In genomic region chr1:169928454-169928971, GRCm38 (mm10) we compare ENCODE assay signal across 8 mouse cellular contexts. TPM values are rescaled to one million over a fixed set of nuclear protein-coding genes. Genes with fewer than 3 reads are reported as not detected.
A peak's percentile ranks its signal among the peaks of the same experiment; 100 is the strongest.
DNase-seq lines count a peak whose midpoint lies in the region; ATAC-seq and TF ChIP-seq lines count a peak whose summit lies in the region.
"Had no signal": no experiment of that assay in that cellular context is flagged by ENCODE, and none has a peak within 500 bp of the region (broad histone marks: within the 10 kb centered on the region; RNA-seq: fewer than 3 reads in every experiment).

Gene Ccdc190 (plus strand): TSS chr1:169928648.

- 0 out of 2 replicates have a peak within 1 kb of the TSS, but pooled peaks have one; percentile 16 for H3K9ac ChIP-seq in heart, embryonic 13.5 days
- H3K9ac ChIP-seq in kidney, embryonic 15.5 days: no peak within 1 kb of the TSS
- no peak within 1 kb of the TSS for H3K9ac ChIP-seq in limb, embryonic 15.5 days

- H3K27ac ChIP-seq in cortical plate, adult 2 months (ENCODE audit: insufficient read depth, low read length): peak within 1 kb of the TSS; percentile 57; the same call in 1 of the 2 replicates
- H3K27ac ChIP-seq in heart, embryonic 13.5 days (replicated peaks): no peak within 1 kb of the TSS
- no peak within 1 kb of the TSS for H3K27ac ChIP-seq in kidney, embryonic 15.5 days
- no peak within 1 kb of the TSS for H3K27ac ChIP-seq in limb, embryonic 15.5 days

- H3K9me3 ChIP-seq in heart, embryonic 13.5 days: no peaks in the 10 kb centered on the region
- H3K9me3 ChIP-seq in kidney, embryonic 15.5 days (replicated peaks): no peaks in the 10 kb centered on the region
- no peaks in the 10 kb centered on the region for H3K9me3 ChIP-seq in limb, embryonic 15.5 days

- H3K4me2 ChIP-seq in heart, embryonic 13.5 days: peak within 1 kb of the TSS; percentile 42
- H3K4me2 ChIP-seq in kidney, embryonic 15.5 days: peak within 1 kb of the TSS; percentile 51
- 0 out of 2 replicates have a peak within 1 kb of the TSS, but pooled peaks have one; percentile 22 for H3K4me2 ChIP-seq in limb, embryonic 15.5 days

- no peaks in the 10 kb centered on the region for H3K36me3 ChIP-seq in heart, embryonic 13.5 days
- no peaks in the 10 kb centered on the region for H3K36me3 ChIP-seq in kidney, embryonic 15.5 days
- no peaks in the 10 kb centered on the region for H3K36me3 ChIP-seq in limb, embryonic 15.5 days

- 0 out of 2 replicates have a peak within 1 kb of the TSS, but pooled peaks have one; percentile 6 for H3K4me3 ChIP-seq in cortical plate, adult 2 months (ENCODE audit: insufficient read depth, low read length)
- H3K4me3 ChIP-seq in heart, embryonic 13.5 days: no peak within 1 kb of the TSS
- 0 out of 2 replicates have a peak within 1 kb of the TSS, but pooled peaks have one; percentile 6 for H3K4me3 ChIP-seq in kidney, embryonic 15.5 days (replicated peaks)
- H3K4me3 ChIP-seq in limb, embryonic 15.5 days: no peak within 1 kb of the TSS

- TF ChIP-seq CTCF in cortical plate, adult 2 months (IDR thresholded peaks at IDR 0.05; ENCODE audit: extremely low read depth, insufficient read depth, low read length): no peak

- 17% methylated on average over 12 of the region's 12 CpGs for WGBS in heart, embryonic 13.5 days
- WGBS in kidney, embryonic 15.5 days: 16% methylated on average over 12 of the region's 12 CpGs
- WGBS in limb, embryonic 15.5 days: 21% methylated on average over 12 of the region's 12 CpGs

- ATAC-seq in heart, embryonic 13.5 days (ENCODE audit: extremely low read depth, insufficient number of reproducible peaks, low FRiP score, low TSS enrichment): no peak
- no peak for ATAC-seq in kidney, embryonic 15.5 days (replicated peaks; ENCODE audit: low FRiP score)
- ATAC-seq in limb, embryonic 15.5 days (ENCODE audit: insufficient number of reproducible peaks, low FRiP score, low TSS enrichment, low read depth): no peak

- H3K27me3 ChIP-seq in heart, embryonic 13.5 days (replicated peaks): no peaks in the 10 kb centered on the region; the same call in 1 of the 2 replicates
- H3K27me3 ChIP-seq in kidney, embryonic 15.5 days: 0 out of 2 replicates have a peak, but pooled peaks cover 2% of the 10 kb centered on the region
- no peaks in the 10 kb centered on the region for H3K27me3 ChIP-seq in limb, embryonic 15.5 days

- peak; percentile 18 for DNase-seq in adipocyte (ENCODE audit: low spot score)
- no peak for DNase-seq in urinary bladder, postnatal 4 days (ENCODE audit: low spot score in 2 of 2)
- no peak for DNase-seq in T-cell, adult 2 months (ENCODE audit: low spot score)

- TF ChIP-seq POLR2A in cortical plate, adult 2 months (IDR thresholded peaks at IDR 0.05; ENCODE audit: extremely low read depth, insufficient read depth, low read length): no peak

- H3K4me1 ChIP-seq in cortical plate, adult 2 months (ENCODE audit: control insufficient read depth, insufficient read depth, low read length): no peaks in the 10 kb centered on the region
- no peaks in the 10 kb centered on the region for H3K4me1 ChIP-seq in heart, embryonic 13.5 days
- 0 out of 2 replicates have a peak, but pooled peaks cover 4% of the 10 kb centered on the region for H3K4me1 ChIP-seq in kidney, embryonic 15.5 days
- H3K4me1 ChIP-seq in limb, embryonic 15.5 days: peaks cover 6% of the 10 kb centered on the region; the same call in 1 of the 2 replicates

RNA-seq across cellular contexts. Expression of gene Ccdc190, which starts in this region (rescaled TPM):
- 30.7 and 31.9 TPM in 2 replicates for polyA plus RNA-seq in cortical plate, adult 2 months (2012; rRNA removed)
- not detected in 2 replicates for polyA plus RNA-seq in heart, embryonic 13.5 days (2015; fragmentation: Nextera tagmentation; extraction: Ambion mirVana)
- polyA plus RNA-seq in kidney, embryonic 15.5 days (2015; fragmentation: Nextera tagmentation; extraction: Ambion mirVana): not detected in 2 replicates
- 0.13 TPM in 1 of 2 replicates, not detected in the other for polyA plus RNA-seq in limb, embryonic 15.5 days (2015; fragmentation: Nextera tagmentation; extraction: Ambion mirVana)
- polyA plus RNA-seq: liver, adult 2 months had no signal

Comparison
In these comparisons a context has a peak if more than half of its experiments do, and no peak if none do; other contexts are left out.
1. RNA of gene Ccdc190 (polyA plus RNA-seq): 30.7 to 31.9 TPM in cortical plate, adult 2 months; 0.13 TPM in limb, embryonic 15.5 days, not detected in kidney, embryonic 15.5 days and not detected in heart, embryonic 13.5 days; every median in the first group is over 10 times any median in the second.
2. H3K4me3 ChIP-seq: peak in cortical plate, adult 2 months (single experiment) and kidney, embryonic 15.5 days (single experiment); none in heart, embryonic 13.5 days (single experiment) and limb, embryonic 15.5 days (single experiment).
3. Peak in every context shown above with its lines, with median percentiles within 50 percentile points of each other: H3K4me2 ChIP-seq.